Mouse (Mus musculus) hindbrain, postnatal 0 days (tissue): Measurements from ENCODE around the gene Gm45623. TPM values are rescaled to one million over a fixed set of nuclear protein-coding genes. Genes with fewer than 3 reads are reported as not detected.
A peak's percentile ranks its signal among the peaks of the same experiment; 100 is the strongest.

Experiments used
- ATAC-seq: fragments of 200-750 bp; cut with Nextera tagmentation; 2 replicates; pipeline ENCODE4 v1.8.0; 2017; ENCODE audit warnings: mild to moderate bottlenecking, moderate TSS enrichment, moderate library complexity
- DNase-seq: peaks from one replicate; pipeline ENCODE4 v3.0.0-alpha.2; 2015; ENCODE audit warnings: low spot score
- H3K27ac ChIP-seq: fragments of 300-500 bp; sonication (generic); 2 replicates; pipeline ENCODE4 v1.5.1; 2014; ENCODE audit warnings: mild to moderate bottlenecking
- H3K27me3 ChIP-seq: fragments of 300-500 bp; sonication (generic); 2 replicates; pipeline ENCODE4 v1.6.1; 2014; ENCODE audit warnings: low read length, mixed read lengths; ENCODE audit not compliant: insufficient read depth
- H3K36me3 ChIP-seq: fragments of 300-500 bp; sonication (generic); 2 replicates; pipeline ENCODE4 v1.6.1; 2014; ENCODE audit warnings: low read length, mixed read lengths; ENCODE audit not compliant: insufficient read depth
- H3K4me1 ChIP-seq: fragments of 300-500 bp; sonication (generic); 2 replicates; pipeline ENCODE4 v1.6.1; 2014; ENCODE audit warnings: antibody characterized with exemption, low read length, mixed read lengths; ENCODE audit not compliant: insufficient read depth
- H3K4me2 ChIP-seq: fragments of 300-500 bp; sonication (generic); 2 replicates; pipeline ENCODE4 v1.6.1; 2014; ENCODE audit warnings: low read depth, mild to moderate bottlenecking, low read length, moderate library complexity, mixed read lengths
- H3K4me3 ChIP-seq: fragments of 300-500 bp; sonication (generic); 2 replicates; pipeline ENCODE4 v1.5.1; 2014; ENCODE audit warnings: low read length
- H3K9ac ChIP-seq: fragments of 300-500 bp; sonication (generic); replicated peaks from 2 replicates; pipeline ENCODE4 v1.6.1; 2014; ENCODE audit warnings: mild to moderate bottlenecking, low read length, moderate library complexity, mixed read lengths
- H3K9me3 ChIP-seq: fragments of 300-500 bp; sonication (generic); 2 replicates; pipeline ENCODE4 v1.6.1; 2016; ENCODE audit warnings: low read length, mixed read lengths
- CTCF ChIP-seq: IDR thresholded peaks from 2 replicates; pipeline ENCODE4 v1.5.1; 2016; ENCODE audit warnings: antibody characterized with exemption, control low read depth, low read depth
- WGBS: fragments of 180-500 bp; shearing (Covaris S2); extraction: QIAGEN DNeasy Blood & Tissue Kit; methylation state at CpG from one replicate; pipeline ENCODE4 v1.1.7; 2014; 5-methylcytosine and 5-hydroxymethylcytosine counted together
- polyA plus RNA-seq: library from polyadenylated mRNA; unstranded; fragments of >200 nt; fragmentation: Nextera tagmentation; extraction: Ambion mirVana; gene quantifications from 2 replicates; pipeline ENCODE4 v1.2.1, GENCODE M21; 2015
- total RNA-seq: library from RNA; depleted of rRNA; stranded (reverse); fragments of >200 nt; gene quantifications from 2 replicates; pipeline ENCODE4 v1.2.3, GENCODE M21; 2014

Gm45623 gene
- total and polyA plus RNA-seq, 2 experiments from 2014 or later: 2.4 to 15.1 TPM

GRCm38 (mm10) chr13:56757201-56757600, 3.6 kb upstream of the Gm45623 start:
- H3K4me2 ChIP-seq: no peak overlapping the region
- no peak overlapping the region for H3K4me3 ChIP-seq
- no peak overlapping the region for H3K9ac ChIP-seq
- peaks cover 12% of the 10 kb centered on the region; the same call in 1 of the 2 replicates for H3K27me3 ChIP-seq
- H3K9me3 ChIP-seq: no peaks in the 10 kb centered on the region
- no peaks in the 10 kb centered on the region for H3K36me3 ChIP-seq
- 75% methylated on average over 12 of the region's 12 CpGs for WGBS
- DNase-seq: no peak
- H3K27ac ChIP-seq: no peak overlapping the region
- H3K4me1 ChIP-seq: peaks cover 10% of the 10 kb centered on the region
- TF ChIP-seq CTCF: no peak
- no peak for ATAC-seq

- H3K9ac ChIP-seq: no peak overlapping the region
- no peak overlapping the region for H3K4me2 ChIP-seq
- no peak overlapping the region for H3K4me3 ChIP-seq
- peak; percentile 31 for TF ChIP-seq CTCF
- ATAC-seq (no peak), DNase-seq (no peak)
- no peak overlapping the region for H3K27ac ChIP-seq
- 67% methylated on average over 6 of the region's 6 CpGs for WGBS
- H3K4me1 ChIP-seq: peaks cover 10% of the 10 kb centered on the region; the same call in 1 of the 2 replicates
- H3K9me3 ChIP-seq: no peaks in the 10 kb centered on the region
- no peaks in the 10 kb centered on the region for H3K36me3 ChIP-seq
- peaks cover 26% of the 10 kb centered on the region for H3K27me3 ChIP-seq
Observed at GRCm38 (mm10) chr13:56755871-56756270, 2.2 kb upstream of the Gm45623 start.

GRCm38 (mm10) chr13:56752474-56753191, 994 bp downstream of the Gm45623 start:
- Histone ChIP-seq H3K4me3 (peak overlapping the region; percentile 48), H3K9ac (peak overlapping the region; percentile 46), H3K27ac (no peak overlapping the region), H3K4me2 (peak overlapping the region; percentile 89), H3K4me1 (peaks cover 10% of the 10 kb centered on the region; the same call in 1 of the 2 replicates), H3K27me3 (peaks cover 27% of the 10 kb centered on the region), H3K36me3 (no peaks in the 10 kb centered on the region), H3K9me3 (no peaks in the 10 kb centered on the region)
- no peak for TF ChIP-seq CTCF
- under 1% methylated on average over 35 of the region's 41 CpGs for WGBS
- ATAC-seq (no peak), DNase-seq (peak; percentile 34)

- DNase-seq: no peak
- Histone ChIP-seq H3K9ac (no peak overlapping the region), H3K27ac (no peak overlapping the region), H3K4me2 (peak overlapping the region; percentile 89; the same call in 1 of the 2 replicates), H3K4me1 (peaks cover 10% of the 10 kb centered on the region; the same call in 1 of the 2 replicates), H3K27me3 (peaks cover 27% of the 10 kb centered on the region), H3K36me3 (no peaks in the 10 kb centered on the region), H3K9me3 (no peaks in the 10 kb centered on the region), H3K4me3 (0 out of 2 replicates have a peak overlapping the region, but pooled peaks have one; percentile 48)
- no peak for TF ChIP-seq CTCF
- 28% methylated on average over 5 of the region's 5 CpGs for WGBS
- ATAC-seq: no peak
Observed at GRCm38 (mm10) chr13:56751774-56752173, 1.9 kb downstream of the Gm45623 start.

- H3K9me3 ChIP-seq: no peaks in the 10 kb centered on the region
- peaks cover 27% of the 10 kb centered on the region for H3K27me3 ChIP-seq
- ATAC-seq (no peak), DNase-seq (no peak)
- no peaks in the 10 kb centered on the region for H3K36me3 ChIP-seq
- no peak overlapping the region for H3K4me3 ChIP-seq
- 87% methylated on average over 7 of the region's 7 CpGs for WGBS
- peaks cover 10% of the 10 kb centered on the region; the same call in 1 of the 2 replicates for H3K4me1 ChIP-seq
- no peak overlapping the region for H3K27ac ChIP-seq
- H3K9ac ChIP-seq: no peak overlapping the region
- H3K4me2 ChIP-seq: no peak overlapping the region
- TF ChIP-seq CTCF: no peak
Observed at GRCm38 (mm10) chr13:56749377-56749776, 4.2 kb downstream of the Gm45623 start.

GRCm38 (mm10) chr13:56747554-56747953, 6.1 kb downstream of the Gm45623 start:
- DNase-seq (no peak), ATAC-seq (no peak)
- Histone ChIP-seq H3K9ac (no peak overlapping the region), H3K9me3 (no peaks in the 10 kb centered on the region), H3K4me3 (no peak overlapping the region), H3K27ac (no peak overlapping the region), H3K27me3 (peaks cover 15% of the 10 kb centered on the region), H3K4me1 (0 out of 2 replicates have a peak, but pooled peaks cover under 1% of the 10 kb centered on the region), H3K4me2 (no peak overlapping the region), H3K36me3 (no peaks in the 10 kb centered on the region)
- 84% methylated on average over 8 of the region's 8 CpGs for WGBS
- TF ChIP-seq CTCF: no peak
